Comparison of ENCODE assay signal across 15 mouse cellular contexts in genomic region chr3:37259331-37259999, GRCm38 (mm10). TPM values are rescaled to one million over a fixed set of nuclear protein-coding genes. Genes with fewer than 3 reads are reported as not detected.
DNase-seq lines count a peak whose midpoint lies in the region; ATAC-seq and TF ChIP-seq lines count a peak whose summit lies in the region.
"Had no signal": no experiment of that assay in that cellular context is flagged by ENCODE, and none has a peak within 500 bp of the region (broad histone marks: within the 10 kb centered on the region; RNA-seq: fewer than 3 reads in every experiment).

No protein-coding gene starts in this region.

- H3K9ac ChIP-seq in forebrain, postnatal 0 days = no peak overlapping the region
- no peak overlapping the region for H3K9ac ChIP-seq in forebrain, embryonic 13.5 days
- H3K9ac ChIP-seq: embryonic facial prominence, embryonic 15.5 days; hindbrain, embryonic 15.5 days; neural tube, embryonic 12.5 days had no signal

- WGBS in forebrain, postnatal 0 days = 55% methylated on average over 10 of the region's 10 CpGs
- 61% methylated on average over 10 of the region's 10 CpGs for WGBS in forebrain, embryonic 13.5 days

- peak; percentile 14 for DNase-seq in forebrain, postnatal 0 days
- DNase-seq in layer of hippocampus, adult 18-20 months (ENCODE audit: low spot score in 2 of 2) = peak; percentile 16 to 48
- DNase-seq in left cerebral cortex, postnatal 36 days (ENCODE audit: low spot score in 2 of 2) = peak; percentile 75 to 79
- DNase-seq in testis, postnatal 10 days (ENCODE audit: low spot score) = peak; percentile 45
- no peak for DNase-seq in adrenal gland, postnatal 10 days
- no peak for DNase-seq in embryo, embryonic 11 days
- DNase-seq in urinary bladder, adult 18-20 months (ENCODE audit: low spot score in 2 of 2) = no peak
- DNase-seq: heart, adult 18-20 months; kidney, postnatal 4 days had no signal

- H3K4me1 ChIP-seq in forebrain, postnatal 0 days (ENCODE audit: insufficient read depth) = no peaks in the 10 kb centered on the region
- no peaks in the 10 kb centered on the region for H3K4me1 ChIP-seq in forebrain, embryonic 13.5 days
- H3K4me1 ChIP-seq: embryonic facial prominence, embryonic 15.5 days; hindbrain, embryonic 15.5 days; neural tube, embryonic 12.5 days had no signal

- no peak overlapping the region for H3K4me2 ChIP-seq in forebrain, postnatal 0 days (ENCODE audit: low read depth)
- H3K4me2 ChIP-seq in forebrain, embryonic 13.5 days = no peak overlapping the region
- H3K4me2 ChIP-seq: embryonic facial prominence, embryonic 15.5 days; hindbrain, embryonic 15.5 days; neural tube, embryonic 12.5 days had no signal

- H3K36me3 ChIP-seq in forebrain, postnatal 0 days (ENCODE audit: insufficient read depth) = no peaks in the 10 kb centered on the region
- H3K36me3 ChIP-seq in forebrain, embryonic 13.5 days (ENCODE audit: poor library complexity, severe bottlenecking) = no peaks in the 10 kb centered on the region
- H3K36me3 ChIP-seq: embryonic facial prominence, embryonic 15.5 days; hindbrain, embryonic 15.5 days; neural tube, embryonic 12.5 days had no signal

- no peak overlapping the region for H3K27ac ChIP-seq in forebrain, postnatal 0 days (ENCODE audit: low read depth, low read length)
- H3K27ac ChIP-seq in forebrain, embryonic 13.5 days = no peak overlapping the region
- H3K27ac ChIP-seq: embryonic facial prominence, embryonic 15.5 days; hindbrain, embryonic 15.5 days; neural tube, embryonic 12.5 days had no signal

- no peaks in the 10 kb centered on the region for H3K27me3 ChIP-seq in forebrain, postnatal 0 days (ENCODE audit: insufficient read depth, low read length)
- H3K27me3 ChIP-seq in forebrain, embryonic 13.5 days = no peaks in the 10 kb centered on the region
- H3K27me3 ChIP-seq: embryonic facial prominence, embryonic 15.5 days; hindbrain, embryonic 15.5 days; neural tube, embryonic 12.5 days had no signal

- no peak overlapping the region for H3K4me3 ChIP-seq in forebrain, postnatal 0 days (ENCODE audit: low read depth, low read length)
- no peak overlapping the region for H3K4me3 ChIP-seq in forebrain, embryonic 13.5 days
- H3K4me3 ChIP-seq: embryonic facial prominence, embryonic 15.5 days; hindbrain, embryonic 15.5 days; neural tube, embryonic 12.5 days had no signal

- peak; percentile 72 for ATAC-seq in forebrain, postnatal 0 days
- no peak for ATAC-seq in forebrain, embryonic 13.5 days

- no peak for TF ChIP-seq CTCF in forebrain, postnatal 0 days (IDR thresholded peaks at IDR 0.05; ENCODE audit: low read depth)

- H3K9me3 ChIP-seq in forebrain, postnatal 0 days (ENCODE audit: low read length) = no peaks in the 10 kb centered on the region
- no peaks in the 10 kb centered on the region for H3K9me3 ChIP-seq in forebrain, embryonic 13.5 days (replicated peaks)
- H3K9me3 ChIP-seq: embryonic facial prominence, embryonic 15.5 days; hindbrain, embryonic 15.5 days; neural tube, embryonic 12.5 days had no signal

- intact Hi-C loops in left cerebral cortex, postnatal 36 days (cut with DNase I) = no loop called here

RNA-seq across cellular contexts. Expression of gene Il21, which starts 27.0 kb away (rescaled TPM):
- total RNA-seq in forebrain, postnatal 0 days (2014; rRNA removed) = 0.14 TPM in 1 of 2 replicates, not detected in the other
- not detected in 2 replicates for polyA plus RNA-seq in forebrain, postnatal 0 days (2015; fragmentation: Nextera tagmentation; extraction: Ambion mirVana)
- polyA plus RNA-seq in forebrain, embryonic 13.5 days (2015; fragmentation: Nextera tagmentation; extraction: Ambion mirVana) = not detected in 2 replicates
- under 1 TPM in 1 of 2 experiments, not detected in 1; 0.23 TPM for total RNA-seq in layer of hippocampus, adult 18-20 months (2021)
- not detected for total RNA-seq in left cerebral cortex, postnatal 36 days (2021)
- not detected for total RNA-seq in adrenal gland, postnatal 10 days (2021)
- total RNA-seq: heart, adult 18-20 months; megakaryocyte, adult 5-6 weeks had no signal
- polyA plus RNA-seq: embryonic facial prominence, embryonic 15.5 days; hindbrain, embryonic 15.5 days; neural tube, embryonic 12.5 days; spleen, adult 2 months had no signal

RNA-seq across cellular contexts. Expression of gene Bbs12, which starts 52.9 kb away (rescaled TPM):
- total RNA-seq in forebrain, postnatal 0 days (2014; rRNA removed) = 6.4 TPM in 2 replicates
- 3.5 and 3.8 TPM in 2 replicates for polyA plus RNA-seq in forebrain, postnatal 0 days (2015; fragmentation: Nextera tagmentation; extraction: Ambion mirVana)
- polyA plus RNA-seq in forebrain, embryonic 13.5 days (2015; fragmentation: Nextera tagmentation; extraction: Ambion mirVana) = 6.1 and 7.7 TPM in 2 replicates
- total RNA-seq in layer of hippocampus, adult 18-20 months (2021) = 1 to 10 TPM; 5.2 to 6.3 TPM
- 1 to 10 TPM; 3.3 to 4.1 TPM for total RNA-seq in left cerebral cortex, postnatal 36 days (2021)
- 1 to 10 TPM; 2.8 to 5.5 TPM for total RNA-seq in adrenal gland, postnatal 10 days (2021)

RNA-seq across cellular contexts. Expression of gene Cetn4, which starts 53.0 kb away (rescaled TPM):
- 1.8 and 5.0 TPM in 2 replicates for total RNA-seq in forebrain, postnatal 0 days (2014; rRNA removed)
- 3.9 and 4.1 TPM in 2 replicates for polyA plus RNA-seq in forebrain, postnatal 0 days (2015; fragmentation: Nextera tagmentation; extraction: Ambion mirVana)
- 2.9 and 3.4 TPM in 2 replicates for polyA plus RNA-seq in forebrain, embryonic 13.5 days (2015; fragmentation: Nextera tagmentation; extraction: Ambion mirVana)
- total RNA-seq in layer of hippocampus, adult 18-20 months (2021) = 10 to 100 TPM in 1 of 2 experiments, 1 to 10 TPM in 1; 9.0 to 13.3 TPM
- 1 to 10 TPM; 9.3 TPM for total RNA-seq in left cerebral cortex, postnatal 36 days (2021)
- total RNA-seq in adrenal gland, postnatal 10 days (2021) = 1 to 10 TPM; 3.0 to 3.8 TPM

Comparison
In these comparisons a context has a peak if more than half of its experiments do, and no peak if none do; other contexts are left out.
1. DNase-seq: peak in forebrain, postnatal 0 days (single experiment), layer of hippocampus, adult 18-20 months (2 of 2), left cerebral cortex, postnatal 36 days (2 of 2) and testis, postnatal 10 days (single experiment); none in adrenal gland, postnatal 10 days (single experiment), embryo, embryonic 11 days (single experiment) and urinary bladder, adult 18-20 months (0 of 2).